Mouse (Mus musculus) bone marrow macrophage, adult 2 months (primary cell): ENCODE results near the gene Mei1. TPM values are rescaled to one million over a fixed set of nuclear protein-coding genes. Genes with fewer than 3 reads are reported as not detected.

Source experiments
- H3K27ac ChIP-seq: 2 replicates; pipeline ENCODE4 v1.5.1; 2012; ENCODE audit warnings: low read depth, low read length; ENCODE audit not compliant: insufficient read depth
- H3K4me1 ChIP-seq: 2 replicates; pipeline ENCODE4 v1.6.1; 2012; ENCODE audit warnings: low read length; ENCODE audit not compliant: control insufficient read depth, insufficient read depth
- H3K4me3 ChIP-seq: 2 replicates; pipeline ENCODE4 v1.5.1; 2012; ENCODE audit warnings: mild to moderate bottlenecking, low read length, moderate library complexity; ENCODE audit not compliant: insufficient read depth
- CTCF ChIP-seq: IDR thresholded peaks from 2 replicates; pipeline ENCODE4 v1.5.1; 2012; ENCODE audit warnings: low read depth, mild to moderate bottlenecking, low read length, moderate library complexity
- POLR2A ChIP-seq: IDR thresholded peaks from 2 replicates; pipeline ENCODE4 v1.6.1; 2012; ENCODE audit warnings: mild to moderate bottlenecking, low read depth, low read length, borderline replicate concordance
- polyA plus RNA-seq: library from polyadenylated mRNA; stranded (reverse); fragments of >200 nt; gene quantifications from 2 replicates; pipeline ENCODE4 v1.2.4, GENCODE M21; 2012; ENCODE audit not compliant: missing spikeins, insufficient read depth, insufficient read length

The Mei1 gene
- polyA plus RNA-seq, 1 experiment: not detected

GRCm38 (mm10) chr15:82147611-82148111, 77.9 kb downstream of the Mei1 start:
- no peak for TF ChIP-seq POLR2A
- TF ChIP-seq CTCF: no peak

GRCm38 (mm10) chr15:82148510-82148911, 78.7 kb downstream of the Mei1 start:
- Histone ChIP-seq H3K4me1 (peaks cover 42% of the 10 kb centered on the region), H3K27ac (peak overlapping the region; percentile 87), H3K4me3 (peak overlapping the region; percentile 95)
- TF ChIP-seq CTCF: no peak
- TF ChIP-seq POLR2A: no peak

More at GRCm38 (mm10) chr15:82147611-82148111, 77.9 kb downstream of the Mei1 start:
- Histone ChIP-seq H3K4me1 (peaks cover 36% of the 10 kb centered on the region), H3K27ac (peak overlapping the region; percentile 87), H3K4me3 (peak overlapping the region; percentile 95)

GRCm38 (mm10) chr15:82150042-82150441, 80.2 kb downstream of the Mei1 start:
- Histone ChIP-seq H3K4me1 (peaks cover 43% of the 10 kb centered on the region), H3K27ac (no peak overlapping the region), H3K4me3 (no peak overlapping the region)
- TF ChIP-seq CTCF (no peak), POLR2A (no peak)

GRCm38 (mm10) chr15:82151176-82151575, 81.4 kb downstream of the Mei1 start:
- peaks cover 39% of the 10 kb centered on the region for H3K4me1 ChIP-seq
- no peak for TF ChIP-seq POLR2A
- TF ChIP-seq CTCF: no peak
- H3K4me3 ChIP-seq: no peak overlapping the region
- H3K27ac ChIP-seq: no peak overlapping the region

GRCm38 (mm10) chr15:82152022-82152421, 82.2 kb downstream of the Mei1 start:
- Histone ChIP-seq H3K27ac (no peak overlapping the region), H3K4me1 (peaks cover 44% of the 10 kb centered on the region), H3K4me3 (no peak overlapping the region)
- TF ChIP-seq CTCF: no peak
- no peak for TF ChIP-seq POLR2A

GRCm38 (mm10) chr15:82152435-82152834, 82.6 kb downstream of the Mei1 start:
- no peak overlapping the region for H3K4me3 ChIP-seq
- H3K4me1 ChIP-seq: peaks cover 47% of the 10 kb centered on the region
- H3K27ac ChIP-seq: no peak overlapping the region
- TF ChIP-seq CTCF (no peak), POLR2A (no peak)

GRCm38 (mm10) chr15:82156298-82156697, 86.5 kb downstream of the Mei1 start:
- Histone ChIP-seq H3K27ac (no peak overlapping the region), H3K4me1 (peaks cover 60% of the 10 kb centered on the region), H3K4me3 (no peak overlapping the region)
- TF ChIP-seq POLR2A (no peak), CTCF (no peak)

- Histone ChIP-seq H3K4me1 (peaks cover 56% of the 10 kb centered on the region), H3K27ac (no peak overlapping the region), H3K4me3 (no peak overlapping the region)
- TF ChIP-seq CTCF (no peak), POLR2A (no peak)
Observed at GRCm38 (mm10) chr15:82156902-82157301, 87.1 kb downstream of the Mei1 start.

GRCm38 (mm10) chr15:82158243-82159035, 88.6 kb downstream of the Mei1 start:
- Histone ChIP-seq H3K4me1 (peaks cover 54% of the 10 kb centered on the region), H3K27ac (no peak overlapping the region), H3K4me3 (no peak overlapping the region)
- TF ChIP-seq POLR2A: no peak
- no peak for TF ChIP-seq CTCF

GRCm38 (mm10) chr15:82159471-82159870, 89.7 kb downstream of the Mei1 start:
- TF ChIP-seq CTCF: no peak
- no peak for TF ChIP-seq POLR2A
- Histone ChIP-seq H3K4me3 (no peak overlapping the region), H3K27ac (no peak overlapping the region), H3K4me1 (peaks cover 60% of the 10 kb centered on the region)
